Mouse (Mus musculus) megakaryocyte progenitor cell, adult 5-6 weeks (primary cell): ENCODE measurements around the gene Plxna4. TPM values are rescaled to one million over a fixed set of nuclear protein-coding genes. Genes with fewer than 3 reads are reported as not detected.

ENCODE experiments used
- ATAC-seq: replicated peaks from 2 replicates; pipeline ENCODE4 v1.8.0; 2016; ENCODE audit warnings: mild to moderate bottlenecking, moderate TSS enrichment, inconsistent platforms; ENCODE audit not compliant: poor library complexity
- total RNA-seq, 2 experiments: library from RNA; stranded (forward) in 1 of 2; stranded (reverse) in 1 of 2; fragments of 157-497, 149-512 nt in 1 of 2; fragments of 200-1000 nt in 1 of 2; gene quantifications; 2 replicates each; pipeline versions ENCODE4 v1.2.3 to v1.2.4; 2015 to 2017

Plxna4 gene
- total RNA-seq, 2 experiments from 2014 or later = under 0.01 to 0.05 TPM

DNA sequence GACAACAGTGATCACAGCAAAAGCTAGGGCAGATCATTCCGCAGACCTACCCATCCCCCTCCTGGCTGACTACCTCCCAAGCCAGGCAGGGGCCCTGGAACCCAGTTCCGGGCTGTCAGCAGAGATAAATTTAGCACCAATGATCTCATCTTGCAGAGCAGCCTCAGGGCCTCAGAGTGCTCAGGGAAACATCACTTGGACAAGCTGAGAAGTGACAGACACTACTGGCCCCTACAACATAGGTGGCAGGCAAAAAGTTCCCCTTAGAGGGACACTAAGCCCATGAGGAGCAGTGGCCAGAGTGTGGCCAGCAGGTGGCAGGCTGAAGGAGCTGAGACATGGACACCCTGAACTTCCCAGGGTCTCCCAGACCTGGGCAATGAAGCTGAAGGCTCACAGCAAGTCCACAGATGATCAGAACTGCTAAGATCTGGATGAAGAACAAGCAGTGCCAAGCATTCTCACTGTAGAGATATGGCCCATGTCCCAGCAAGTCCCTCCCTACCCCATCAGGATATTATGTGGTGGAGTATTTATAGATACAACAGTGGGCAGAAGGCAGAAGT, 108.7 kb downstream of the Plxna4 start:
- ATAC-seq = peak; percentile 60; the same call in 1 of the 2 replicates

DNA sequence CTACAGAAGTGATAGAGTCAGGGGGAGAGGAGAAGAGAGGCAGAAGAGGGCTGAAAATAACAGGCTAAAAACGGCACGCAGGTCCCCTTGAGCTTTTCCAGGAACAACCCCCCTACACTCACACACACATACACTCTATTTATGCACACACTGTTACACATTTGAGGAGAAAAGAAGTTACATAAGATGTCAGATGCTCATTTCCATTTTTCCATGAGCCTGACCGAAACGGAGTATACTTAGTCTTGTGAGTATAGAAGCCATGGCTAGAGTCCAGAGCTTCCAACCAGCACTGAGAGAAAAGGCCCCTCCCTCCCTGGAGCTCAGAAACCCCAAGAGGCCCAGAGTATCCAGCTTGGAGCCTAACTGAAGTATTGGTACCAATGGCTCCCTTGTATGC, 112.0 kb downstream of the Plxna4 start:
- no peak for ATAC-seq

DNA sequence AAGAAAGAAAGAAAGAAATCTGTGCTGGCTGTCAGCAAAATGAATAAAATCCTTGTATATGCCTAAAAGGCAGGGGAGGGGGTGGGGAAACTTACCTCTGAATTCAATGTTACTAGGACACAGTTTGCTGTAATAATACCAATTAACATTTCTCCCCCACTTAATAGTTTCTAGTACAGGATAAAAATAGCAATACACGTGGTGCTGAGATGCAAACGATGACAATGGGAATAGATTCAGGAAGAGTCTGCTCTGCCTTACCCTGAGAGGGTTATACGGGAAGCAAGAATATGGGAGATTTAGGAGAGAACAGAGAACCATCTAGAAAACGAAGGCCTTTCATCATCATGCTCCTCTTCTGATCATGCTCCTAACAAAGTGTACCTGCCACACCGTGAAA, 115.9 kb downstream of the Plxna4 start:
- no peak for ATAC-seq

- ATAC-seq = no peak
These were observed 116.4 kb downstream of the Plxna4 start for GRCm38 (mm10) chr6:32471639-32472038.

GRCm38 (mm10) chr6:32469196-32469595, 118.8 kb downstream of the Plxna4 start:
- no peak for ATAC-seq

DNA sequence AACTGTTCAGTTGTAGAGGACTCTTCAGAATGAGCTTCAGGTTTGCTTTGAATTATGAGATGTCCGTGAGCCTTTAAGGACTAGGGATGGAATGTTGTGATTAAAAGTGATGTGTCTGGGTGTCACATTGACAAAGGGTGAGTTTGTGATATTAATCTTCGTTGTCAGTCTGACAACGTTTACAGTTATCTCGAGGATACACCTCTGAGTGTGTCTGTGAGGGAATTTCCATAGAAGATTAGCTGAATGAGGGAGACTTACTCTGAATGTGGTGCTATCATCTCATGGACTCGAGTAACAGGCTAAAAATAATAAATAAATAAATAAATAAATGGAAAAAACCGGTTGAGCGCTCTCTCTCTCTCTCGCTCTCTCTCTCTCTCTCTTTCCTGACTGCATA, 122.9 kb downstream of the Plxna4 start:
- ATAC-seq = 0 out of 2 replicates have a peak, but pooled peaks have one; percentile 19

DNA sequence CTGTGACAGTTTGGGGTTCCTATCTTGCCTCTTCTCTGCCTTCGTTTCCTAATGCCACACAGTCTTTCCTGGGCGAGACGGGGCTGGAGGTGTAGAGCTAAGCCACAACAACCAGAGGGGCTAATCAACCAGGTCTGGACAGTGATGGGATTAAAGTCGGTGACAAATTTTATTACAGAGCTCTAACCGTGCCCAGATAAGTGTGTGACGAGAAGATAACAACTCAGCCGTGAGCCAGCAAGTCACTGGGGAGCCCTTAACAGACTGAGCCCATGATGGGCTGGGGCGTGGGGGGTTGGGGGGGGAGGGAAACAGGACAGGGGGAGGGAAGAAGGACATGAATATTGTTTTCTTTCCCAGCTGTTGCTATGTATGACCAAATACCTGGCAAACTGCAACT, 123.4 kb downstream of the Plxna4 start:
- peak; percentile 65 for ATAC-seq

GRCm38 (mm10) chr6:32464046-32464445, 123.9 kb downstream of the Plxna4 start:
- no peak for ATAC-seq

DNA sequence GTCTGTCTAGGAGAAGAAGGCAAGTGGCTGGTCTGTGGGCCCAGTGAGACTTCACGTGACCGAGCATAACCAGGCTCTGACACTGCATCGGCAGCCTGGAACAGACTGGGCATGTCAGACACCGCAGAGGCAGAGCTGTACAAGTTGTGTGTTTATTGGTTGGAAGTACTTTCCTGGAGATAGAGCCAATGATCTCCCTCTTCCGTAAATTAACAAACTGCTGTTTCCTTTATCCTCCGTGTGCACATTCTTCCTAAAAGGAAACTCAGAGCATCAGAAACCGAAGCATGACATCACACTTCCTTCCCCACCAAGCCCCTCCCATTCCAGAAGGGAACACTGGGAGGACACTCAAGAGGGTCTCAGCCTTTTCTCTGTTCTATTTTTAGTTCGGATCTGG, 127.6 kb downstream of the Plxna4 start:
- peak; percentile 35; the same call in 1 of the 2 replicates for ATAC-seq

DNA sequence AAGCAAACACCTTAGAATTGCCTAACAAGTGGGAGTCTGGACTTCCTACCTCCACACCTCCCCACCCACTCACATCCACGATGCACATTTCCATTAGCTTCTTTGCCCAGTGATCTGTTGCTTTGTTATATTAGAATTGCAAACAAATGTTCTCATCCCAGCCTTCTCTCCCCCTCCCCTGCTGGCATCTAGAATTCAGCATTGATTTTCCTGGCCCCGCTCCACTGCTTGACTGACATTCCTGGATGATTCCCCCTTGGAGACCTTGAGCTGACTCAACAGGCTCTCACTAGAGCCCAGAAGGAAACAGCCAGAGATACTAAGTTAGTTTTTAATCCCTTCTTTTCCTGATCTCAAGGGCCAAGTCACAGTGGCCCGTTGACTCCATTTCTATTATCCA, 131.4 kb downstream of the Plxna4 start:
- no peak for ATAC-seq

DNA sequence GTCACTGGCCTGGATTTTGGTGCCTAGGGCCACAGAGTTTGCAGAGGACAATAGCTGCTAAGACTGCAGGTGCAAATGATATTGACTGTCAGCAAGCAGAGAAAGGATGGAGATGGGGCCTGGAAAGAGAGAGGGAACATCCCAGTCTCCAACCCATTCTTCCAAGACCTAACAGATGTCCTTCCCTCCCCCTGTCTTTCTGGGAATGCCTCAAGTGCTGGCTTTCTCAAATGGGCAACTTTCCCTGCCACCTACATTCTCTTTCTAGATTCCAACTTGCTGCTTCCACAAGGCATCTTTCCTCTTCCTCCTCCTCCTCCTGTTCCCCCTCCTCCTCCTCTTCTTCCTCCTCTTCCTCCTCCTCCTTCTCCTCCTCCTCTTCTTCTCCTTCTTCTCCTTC, 136.1 kb downstream of the Plxna4 start:
- no peak for ATAC-seq

DNA sequence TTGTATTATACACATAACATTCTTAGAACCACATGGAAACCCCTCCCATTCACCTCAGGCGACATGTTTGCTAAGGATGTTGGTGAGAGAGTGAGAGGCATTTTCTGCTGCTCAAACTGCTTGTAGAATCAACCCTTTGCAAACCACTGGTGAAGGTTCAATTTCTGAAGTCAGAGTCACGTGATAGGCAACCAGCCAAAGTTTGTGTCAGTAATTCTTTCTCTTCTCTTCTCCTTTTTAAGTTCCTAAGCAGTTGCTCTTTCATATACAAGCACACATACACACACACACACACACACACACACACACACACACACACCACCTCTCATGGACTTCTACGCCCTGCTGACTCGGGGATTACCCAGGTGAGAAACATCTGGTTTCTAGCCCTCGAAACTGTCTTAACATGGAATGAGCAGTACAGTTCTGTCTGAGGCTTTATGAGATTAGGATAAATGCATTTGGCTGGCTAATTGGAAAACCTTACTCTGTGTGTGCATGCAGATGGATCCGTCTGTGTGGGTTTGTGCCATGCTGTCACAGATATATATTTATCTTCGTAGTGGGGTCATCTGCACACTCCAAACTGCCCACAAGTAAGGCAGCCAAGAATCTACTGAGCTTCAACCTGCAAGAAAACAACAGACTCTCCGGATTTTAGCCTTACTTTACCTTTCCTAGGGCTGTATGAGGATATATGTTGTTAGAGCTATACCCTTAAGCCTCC, 138.6 kb downstream of the Plxna4 start:
- ATAC-seq = no peak

- no peak for ATAC-seq
These were observed 139.2 kb downstream of the Plxna4 start for GRCm38 (mm10) chr6:32448787-32449186.

- no peak for ATAC-seq
These were observed 141.7 kb downstream of the Plxna4 start for GRCm38 (mm10) chr6:32446276-32446675.

GRCm38 (mm10) chr6:32445246-32445645, 142.7 kb downstream of the Plxna4 start:
- ATAC-seq = no peak

- no peak for ATAC-seq
These were observed 143.6 kb downstream of the Plxna4 start for GRCm38 (mm10) chr6:32444393-32444792.

DNA sequence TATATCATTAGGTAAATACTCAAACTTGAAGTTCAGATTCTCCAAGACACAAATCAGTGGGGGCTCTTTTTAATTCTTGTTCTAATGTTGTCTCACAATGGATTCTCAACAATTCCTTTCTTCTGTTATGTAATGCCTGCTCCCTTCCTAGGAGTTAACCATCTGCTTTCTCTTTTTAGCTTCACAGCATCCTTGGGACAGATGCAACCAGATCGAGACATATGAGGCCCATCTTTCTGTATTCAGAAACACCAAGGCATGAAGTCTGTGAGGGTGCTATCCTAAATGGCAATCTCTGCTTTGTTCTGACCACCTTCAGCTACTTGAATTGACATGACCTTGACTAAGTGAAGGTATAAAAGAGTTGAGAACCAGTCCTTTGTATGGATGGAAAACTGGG, 144.3 kb downstream of the Plxna4 start:
- no peak for ATAC-seq

DNA sequence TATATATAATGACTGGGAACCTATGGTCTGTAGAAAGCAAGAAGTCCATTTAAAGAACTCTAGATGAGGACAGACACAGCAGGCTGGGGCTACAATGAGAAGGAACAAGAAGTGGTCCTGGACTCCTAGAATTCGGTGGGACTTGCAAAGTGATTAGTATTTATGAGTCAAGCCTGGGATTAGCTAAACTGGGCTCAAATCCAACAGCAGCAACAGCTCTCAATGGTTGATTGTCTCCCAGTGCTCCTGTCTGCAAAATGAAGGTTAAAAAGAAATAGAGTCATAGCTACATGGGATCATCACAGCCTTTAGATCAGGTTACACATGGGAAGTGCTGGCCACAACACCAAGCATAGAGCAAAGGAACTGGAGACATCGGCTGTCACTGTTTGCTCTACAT, 148.6 kb downstream of the Plxna4 start:
- no peak for ATAC-seq

DNA sequence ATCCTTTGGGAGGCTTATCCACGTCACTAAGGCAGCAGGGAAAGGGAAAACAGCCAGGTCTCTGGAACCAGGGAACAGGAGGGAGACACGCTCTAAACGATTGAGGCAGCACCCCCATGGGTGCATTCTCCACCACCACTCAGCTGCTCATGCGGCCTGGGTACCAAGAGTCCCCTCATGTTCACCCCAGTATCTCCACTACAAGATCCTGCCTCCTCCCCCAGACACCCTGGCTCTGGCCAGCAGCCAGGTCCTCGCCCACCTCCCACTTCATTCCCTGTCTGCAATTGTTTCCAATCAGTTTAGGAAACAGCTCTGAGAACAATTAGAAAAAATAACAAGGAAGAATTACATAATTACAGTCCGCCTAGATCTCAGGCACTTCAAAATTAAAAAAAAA, 150.8 kb downstream of the Plxna4 start:
- no peak for ATAC-seq

DNA sequence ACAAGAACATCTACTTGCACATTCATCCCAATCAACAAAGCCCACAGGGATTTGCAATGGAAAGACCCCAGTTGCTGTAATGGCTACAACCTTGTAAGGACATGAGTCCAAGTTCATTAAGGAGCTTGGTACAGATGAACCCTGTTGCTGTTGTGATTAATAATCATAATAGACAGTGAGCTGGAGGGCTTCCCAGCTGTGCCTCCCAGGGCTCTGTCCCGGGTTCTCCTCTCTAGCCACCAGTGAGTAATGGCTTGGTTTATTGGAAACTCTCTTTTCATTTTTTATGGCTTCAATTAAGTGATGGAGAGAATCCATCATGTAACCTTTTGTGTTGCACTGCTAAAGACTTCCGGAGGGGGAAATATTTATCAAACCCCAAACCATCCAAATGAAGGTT, 164.9 kb downstream of the Plxna4 start:
- ATAC-seq = no peak

GRCm38 (mm10) chr6:32420610-32421009, 167.4 kb downstream of the Plxna4 start:
- no peak for ATAC-seq

- no peak for ATAC-seq
These were observed 170.6 kb downstream of the Plxna4 start for GRCm38 (mm10) chr6:32417351-32417750.

GRCm38 (mm10) chr6:32411325-32411724, 176.7 kb downstream of the Plxna4 start:
- ATAC-seq = no peak
